Mouse (Mus musculus): ENCODE measurements around the gene Olfr1129.
"Not testable (repeated sequence)": the region's sequence is repeated elsewhere in the genome, so short reads cannot be mapped to it uniquely, and the experiment has no call there.

DNA sequence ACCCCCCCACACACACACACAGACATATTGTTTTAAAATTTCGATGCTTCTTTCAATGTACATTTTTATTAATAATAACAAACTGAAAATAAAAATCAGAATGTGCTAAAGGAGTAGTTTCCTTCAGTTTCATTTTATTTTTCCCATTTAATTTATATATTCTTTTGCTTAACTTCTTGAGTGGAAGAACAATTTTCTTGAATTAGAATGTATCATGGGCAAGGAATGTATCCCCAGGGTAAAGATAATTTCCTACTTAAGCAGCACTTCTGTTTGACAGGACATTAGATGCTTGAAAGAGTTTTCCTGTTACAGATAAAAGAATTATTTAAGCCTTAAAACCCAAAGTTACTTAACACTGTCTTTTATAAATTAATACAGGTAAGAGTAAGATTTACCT, at the start of gene Olfr1129:
- not testable (repeated sequence) for TF ChIP-seq USF2 (IDR thresholded peaks at IDR 0.05; ENCODE audit: borderline replicate concordance in 1 of 2, insufficient read depth in 1 of 2, low read depth in 1 of 2, low read length in 2 of 2); CTCF (IDR thresholded peaks at IDR 0.05 in 2 of 3, conservative IDR thresholded peaks at IDR 0.05 in 1 of 3; ENCODE audit: control insufficient read depth in 1 of 3, insufficient read depth in 1 of 3, low read depth in 2 of 3, low read length in 3 of 3, poor library complexity in 1 of 3, severe bottlenecking in 1 of 3); TBP (IDR thresholded peaks at IDR 0.05; ENCODE audit: low read depth, low read length); TCF12 (IDR thresholded peaks at IDR 0.05; ENCODE audit: low read depth, low read length); MEF2A (IDR thresholded peaks at IDR 0.05; ENCODE audit: extremely low read depth, insufficient replicate concordance, low read depth, low read length, poor library complexity, severe bottlenecking); JUND (IDR thresholded peaks at IDR 0.05; ENCODE audit: low read depth, low read length); POLR2A (IDR thresholded peaks at IDR 0.05; ENCODE audit: control insufficient read depth in 1 of 2, insufficient read depth in 1 of 2, low read depth in 1 of 2, low read length in 2 of 2, poor library complexity in 1 of 2)
